Mouse (Mus musculus): Measurements from ENCODE around the gene Polq. TPM values are rescaled to one million over a fixed set of nuclear protein-coding genes. Genes with fewer than 3 reads are reported as not detected.

The Polq gene
- polyA plus RNA-seq, 1 experiment: 0.73 TPM

DNA sequence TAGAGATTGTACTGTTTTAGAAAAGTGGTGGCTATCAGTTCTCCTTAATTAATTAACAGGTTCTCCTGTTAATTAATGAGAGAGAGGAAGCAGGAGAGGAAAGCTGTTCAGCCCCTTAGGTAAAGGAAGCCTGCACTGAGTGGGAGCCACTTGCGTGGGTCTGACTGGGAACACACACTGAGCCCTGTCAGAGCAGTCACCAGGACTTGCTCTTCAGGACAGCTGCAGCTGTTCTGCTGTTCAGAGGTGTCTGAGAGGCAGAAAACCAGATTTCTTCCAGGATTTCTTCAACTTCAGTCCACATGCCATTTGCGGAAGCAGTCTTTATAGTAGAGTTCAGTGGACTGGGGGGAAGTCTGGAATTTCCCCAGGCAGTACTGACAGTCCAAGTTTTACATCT, 24.2 kb upstream of the Polq start:
- H3ac ChIP-seq (ENCODE audit: control insufficient read depth, insufficient read length): no peak overlapping the region
- no peak overlapping the region for H3K4me2 ChIP-seq (ENCODE audit: low read depth)
- H3K4me3 ChIP-seq: no peak overlapping the region
- no peaks in the 10 kb centered on the region for H3K79me2 ChIP-seq (ENCODE audit: control insufficient read depth, insufficient read depth)
- TF ChIP-seq MYOG (IDR thresholded peaks at IDR 0.05; ENCODE audit: control insufficient read depth in 1 of 3, insufficient read depth in 1 of 3, insufficient read length in 2 of 3, low read depth in 2 of 3) (peak in 2 of 3 experiments; percentile 52 to 65), E2F4 (IDR thresholded peaks at IDR 0.05; ENCODE audit: insufficient read depth) (no peak), TCF3 (IDR thresholded peaks at IDR 0.05; ENCODE audit: insufficient read length, low read depth) (no peak), MYOD1 (IDR thresholded peaks at IDR 0.05; ENCODE audit: control insufficient read depth in 1 of 3, insufficient read length in 2 of 3, low read depth in 2 of 3) (peak in 2 of 3 experiments; percentile 16 to 70), POLR2AphosphoS2 (IDR thresholded peaks at IDR 0.05; ENCODE audit: insufficient read length, low read depth) (no peak), USF1 (IDR thresholded peaks at IDR 0.05; ENCODE audit: low read depth) (no peak), REST (IDR thresholded peaks at IDR 0.05; ENCODE audit: insufficient read depth, insufficient read length) (no peak), MAX (IDR thresholded peaks at IDR 0.05; ENCODE audit: low read depth) (no peak)
- no peaks in the 10 kb centered on the region for H3K27me3 ChIP-seq (ENCODE audit: control insufficient read depth, insufficient read depth, insufficient read length)
- H3K36me3 ChIP-seq (ENCODE audit: control insufficient read depth, insufficient read depth): no peaks in the 10 kb centered on the region

GRCm38 (mm10) chr16:36988066-36988465, 23.5 kb upstream of the Polq start:
- TF ChIP-seq E2F4 (IDR thresholded peaks at IDR 0.05; ENCODE audit: insufficient read depth): no peak
- no peak for TF ChIP-seq REST (IDR thresholded peaks at IDR 0.05; ENCODE audit: insufficient read depth, insufficient read length)
- no peak for TF ChIP-seq MAX (IDR thresholded peaks at IDR 0.05; ENCODE audit: low read depth)
- TF ChIP-seq MYOG (IDR thresholded peaks at IDR 0.05; ENCODE audit: control insufficient read depth in 1 of 3, insufficient read depth in 1 of 3, insufficient read length in 2 of 3, low read depth in 2 of 3): no peak
- TF ChIP-seq TCF3 (IDR thresholded peaks at IDR 0.05; ENCODE audit: insufficient read length, low read depth): no peak
- no peak for TF ChIP-seq MYOD1 (IDR thresholded peaks at IDR 0.05; ENCODE audit: control insufficient read depth in 1 of 3, insufficient read length in 2 of 3, low read depth in 2 of 3)
- no peak for TF ChIP-seq USF1 (IDR thresholded peaks at IDR 0.05; ENCODE audit: low read depth)
- no peak overlapping the region for H3K4me3 ChIP-seq

GRCm38 (mm10) chr16:36989493-36989892, 22.1 kb upstream of the Polq start:
- Histone ChIP-seq H3K27me3 (ENCODE audit: control insufficient read depth, insufficient read depth, insufficient read length) (no peaks in the 10 kb centered on the region), H3K4me2 (ENCODE audit: low read depth) (peak overlapping the region; percentile 60), H3K36me3 (ENCODE audit: control insufficient read depth, insufficient read depth) (no peaks in the 10 kb centered on the region), H3K4me3 (no peak overlapping the region), H3ac (ENCODE audit: control insufficient read depth, insufficient read length) (no peak overlapping the region), H3K79me2 (ENCODE audit: control insufficient read depth, insufficient read depth) (no peaks in the 10 kb centered on the region)
- no peak for TF ChIP-seq REST (IDR thresholded peaks at IDR 0.05; ENCODE audit: insufficient read depth, insufficient read length)
- TF ChIP-seq USF1 (IDR thresholded peaks at IDR 0.05; ENCODE audit: low read depth): no peak
- no peak for TF ChIP-seq CEBPB (IDR thresholded peaks at IDR 0.05; ENCODE audit: insufficient read depth, poor library complexity, severe bottlenecking)
- no peak for TF ChIP-seq MYOG (IDR thresholded peaks at IDR 0.05; ENCODE audit: control insufficient read depth in 1 of 3, insufficient read depth in 1 of 3, insufficient read length in 2 of 3, low read depth in 2 of 3)
- no peak for TF ChIP-seq SRF (IDR thresholded peaks at IDR 0.05; ENCODE audit: control insufficient read depth, insufficient read length, low read depth)
- no peak for TF ChIP-seq POLR2A (IDR thresholded peaks at IDR 0.05; ENCODE audit: insufficient read length, low read depth)
- no peak for TF ChIP-seq MAX (IDR thresholded peaks at IDR 0.05; ENCODE audit: low read depth)
- no peak for TF ChIP-seq E2F4 (IDR thresholded peaks at IDR 0.05; ENCODE audit: insufficient read depth)
- no peak for TF ChIP-seq POLR2AphosphoS2 (IDR thresholded peaks at IDR 0.05; ENCODE audit: insufficient read length, low read depth)
- TF ChIP-seq MYOD1 (IDR thresholded peaks at IDR 0.05; ENCODE audit: control insufficient read depth in 1 of 3, insufficient read length in 2 of 3, low read depth in 2 of 3): no peak
- TF ChIP-seq TCF12 (IDR thresholded peaks at IDR 0.05; ENCODE audit: insufficient read depth, poor library complexity, severe bottlenecking): no peak
- no peak for TF ChIP-seq TCF3 (IDR thresholded peaks at IDR 0.05; ENCODE audit: insufficient read length, low read depth)

More at GRCm38 (mm10) chr16:36988066-36988465, 23.5 kb upstream of the Polq start:
- no peaks in the 10 kb centered on the region for H3K36me3 ChIP-seq (ENCODE audit: control insufficient read depth, insufficient read depth)
- no peaks in the 10 kb centered on the region for H3K79me2 ChIP-seq (ENCODE audit: control insufficient read depth, insufficient read depth)
- H3K4me2 ChIP-seq (ENCODE audit: low read depth): peak overlapping the region; percentile 8
- no peak overlapping the region for H3ac ChIP-seq (ENCODE audit: control insufficient read depth, insufficient read length)
- H3K27me3 ChIP-seq (ENCODE audit: control insufficient read depth, insufficient read depth, insufficient read length): no peaks in the 10 kb centered on the region

DNA sequence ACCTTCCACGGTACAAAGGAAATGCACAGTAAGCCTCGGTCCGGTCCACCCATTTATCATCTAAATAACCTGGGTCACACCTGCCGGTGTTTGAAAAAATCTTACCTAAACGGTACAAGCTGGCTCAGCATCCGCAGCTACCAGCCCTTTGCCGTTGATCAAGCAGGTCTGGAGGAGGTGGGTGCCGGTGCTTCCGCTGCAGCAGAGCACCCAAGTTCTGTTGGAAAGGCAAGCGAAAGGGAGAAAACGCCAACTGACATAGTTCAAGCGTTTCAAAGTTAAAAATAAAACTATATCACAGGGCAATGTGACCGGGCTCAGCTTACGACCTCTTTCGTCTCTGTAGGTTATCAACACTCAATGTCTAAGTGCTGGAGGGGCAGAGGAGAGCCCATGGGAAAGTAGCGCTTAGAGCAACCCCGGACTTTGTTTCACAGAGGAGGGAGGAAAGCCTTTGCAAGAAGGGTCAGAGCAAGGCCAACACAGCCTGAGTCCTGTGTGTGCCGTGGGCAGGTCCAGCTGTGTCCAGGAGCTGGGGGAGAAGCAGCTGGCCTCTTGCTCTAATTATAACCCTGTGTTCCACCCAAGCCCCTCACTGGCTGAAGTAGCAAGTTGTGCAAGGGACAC, 21.5 kb upstream of the Polq start, which contains the start of gene Fbxo40:
Gene Fbxo40, minus strand, starts transcription at position 469 of the 627 bp plus-strand sequence.
- no peaks in the 10 kb centered on the region for H3K79me2 ChIP-seq (ENCODE audit: control insufficient read depth, insufficient read depth)
- no peaks in the 10 kb centered on the region for H3K36me3 ChIP-seq (ENCODE audit: control insufficient read depth, insufficient read depth)
- peak within 1 kb of the TSS; percentile 60 for H3K4me2 ChIP-seq (ENCODE audit: low read depth)
- no peak within 1 kb of the TSS for H3ac ChIP-seq (ENCODE audit: control insufficient read depth, insufficient read length)
- no peaks in the 10 kb centered on the region for H3K27me3 ChIP-seq (ENCODE audit: control insufficient read depth, insufficient read depth, insufficient read length)
- no peak within 1 kb of the TSS for H3K4me3 ChIP-seq
- TF ChIP-seq POLR2AphosphoS2 (IDR thresholded peaks at IDR 0.05; ENCODE audit: insufficient read length, low read depth): no peak
- peak in 2 of 3 experiments; percentile 23 to 68 for TF ChIP-seq MYOD1 (IDR thresholded peaks at IDR 0.05; ENCODE audit: control insufficient read depth in 1 of 3, insufficient read length in 2 of 3, low read depth in 2 of 3)
- peak in 2 of 3 experiments; percentile 12 to 69 for TF ChIP-seq MYOG (IDR thresholded peaks at IDR 0.05; ENCODE audit: control insufficient read depth in 1 of 3, insufficient read depth in 1 of 3, insufficient read length in 2 of 3, low read depth in 2 of 3)
- TF ChIP-seq SRF (IDR thresholded peaks at IDR 0.05; ENCODE audit: control insufficient read depth, insufficient read length, low read depth): no peak

DNA sequence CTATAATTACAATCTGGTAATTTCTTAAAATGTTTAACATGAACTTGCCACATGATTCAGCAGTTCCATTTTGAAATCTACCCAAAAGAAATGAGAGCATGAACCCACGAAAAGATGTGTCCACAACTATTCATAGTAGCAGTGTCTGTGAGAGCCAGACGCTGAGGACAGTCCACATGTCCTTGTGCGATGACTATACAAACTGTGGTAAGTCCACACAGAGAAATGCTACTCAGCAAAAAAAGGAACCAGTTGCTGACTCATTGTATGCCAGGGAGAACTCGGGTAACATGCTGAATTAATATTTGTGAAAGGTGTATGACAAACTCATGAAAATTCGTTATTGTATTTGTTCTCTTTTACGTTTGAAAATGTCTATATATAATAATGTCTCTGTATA, 13.9 kb upstream of the Polq start:
- Histone ChIP-seq H3K4me2 (ENCODE audit: low read depth) (no peak overlapping the region), H3K4me3 (no peak overlapping the region), H3K36me3 (ENCODE audit: control insufficient read depth, insufficient read depth) (no peaks in the 10 kb centered on the region), H3K79me2 (ENCODE audit: control insufficient read depth, insufficient read depth) (no peaks in the 10 kb centered on the region), H3K27me3 (ENCODE audit: control insufficient read depth, insufficient read depth, insufficient read length) (no peaks in the 10 kb centered on the region), H3ac (ENCODE audit: control insufficient read depth, insufficient read length) (no peak overlapping the region)
- no peak for TF ChIP-seq POLR2AphosphoS2 (IDR thresholded peaks at IDR 0.05; ENCODE audit: insufficient read length, low read depth)
- no peak for TF ChIP-seq REST (IDR thresholded peaks at IDR 0.05; ENCODE audit: insufficient read depth, insufficient read length)
- TF ChIP-seq POLR2A (IDR thresholded peaks at IDR 0.05; ENCODE audit: insufficient read length, low read depth): no peak
- TF ChIP-seq TCF12 (IDR thresholded peaks at IDR 0.05; ENCODE audit: insufficient read depth, poor library complexity, severe bottlenecking): no peak
